Mouse (Mus musculus) liver, adult 2 months (tissue): ENCODE measurements at regions not wholly inside any gene's neighbourhood (a gene's known extent, or its start where the extent isn't known, plus 50 kb on each side); places are given as distances from the start of the nearest gene placed in this dataset.
A peak's percentile ranks its signal among the peaks of the same experiment; 100 is the strongest.

ENCODE experiments used
- DNase-seq: peaks from one replicate; pipeline ENCODE4 v3.0.0-alpha.2; 2011; ENCODE audit warnings: low read depth, low spot score; ENCODE audit errors: extremely low read depth
- H3K27ac ChIP-seq: fragments of 200-500 bp; replicated peaks from 2 replicates; pipeline ENCODE4 v1.5.1; 2012; ENCODE audit warnings: low read depth, mild to moderate bottlenecking, control low read depth, inconsistent platforms, low read length; ENCODE audit not compliant: insufficient read depth
- H3K27me3 ChIP-seq: fragments of 200-500 bp; 2 replicates; pipeline ENCODE4 v1.6.1; 2012; ENCODE audit warnings: mild to moderate bottlenecking, moderate library complexity, low read length, inconsistent platforms; ENCODE audit not compliant: control insufficient read depth, insufficient read depth
- H3K36me3 ChIP-seq: fragments of 200-500 bp; 2 replicates; pipeline ENCODE4 v1.6.1; 2012; ENCODE audit warnings: low read length, inconsistent platforms; ENCODE audit not compliant: control insufficient read depth, insufficient read depth
- H3K4me1 ChIP-seq: fragments of 200-500 bp; 2 replicates; pipeline ENCODE4 v1.6.1; 2011; ENCODE audit warnings: low read length; ENCODE audit not compliant: control insufficient read depth, insufficient read depth
- H3K4me3 ChIP-seq: fragments of 200-500 bp; 2 replicates; pipeline ENCODE4 v1.5.1; 2011; ENCODE audit warnings: low read depth, mild to moderate bottlenecking, control low read depth, low read length, moderate library complexity; ENCODE audit not compliant: insufficient read depth
- H3K79me2 ChIP-seq: fragments of 200-500 bp; 2 replicates; pipeline ENCODE4 v1.6.1; 2012; ENCODE audit warnings: inconsistent platforms, mild to moderate bottlenecking, low read length, moderate library complexity; ENCODE audit not compliant: control insufficient read depth, insufficient read depth
- H3K9ac ChIP-seq: fragments of 200-500 bp; 2 replicates; pipeline ENCODE4 v1.6.1; 2012; ENCODE audit warnings: low read depth, mild to moderate bottlenecking, control low read depth, inconsistent platforms, low read length
- CTCF ChIP-seq: fragments of 200-500 bp; IDR thresholded peaks from 2 replicates; pipeline ENCODE4 v1.5.1; 2011; ENCODE audit warnings: low read depth, low read length, control low read depth
- POLR2A ChIP-seq: fragments of 200-500 bp; IDR thresholded peaks from 2 replicates; pipeline ENCODE4 v1.6.1; 2011; ENCODE audit warnings: low read length, control low read depth; ENCODE audit not compliant: insufficient read depth; ENCODE audit errors: extremely low read depth
- WGBS: fragments of 180-500 bp; shearing (Covaris S2); methylation state at CpG from one replicate; pipeline ENCODE4 v1.1.7; 2018; 5-methylcytosine and 5-hydroxymethylcytosine counted together

- Histone ChIP-seq H3K79me2 (no peaks in the 10 kb centered on the region), H3K27ac (no peak overlapping the region), H3K4me1 (no peaks in the 10 kb centered on the region), H3K9ac (no peak overlapping the region), H3K4me3 (no peak overlapping the region), H3K27me3 (no peaks in the 10 kb centered on the region), H3K36me3 (no peaks in the 10 kb centered on the region)
- DNase-seq = no peak
- TF ChIP-seq POLR2A (no peak), CTCF (no peak)
- 73% methylated on average over 5 of the region's 5 CpGs for WGBS
Observed at GRCm38 (mm10) chr16:50852081-50852480, 261.1 kb upstream of the Ccdc54 start.

GRCm38 (mm10) chr16:50847693-50848092, 256.7 kb upstream of the Ccdc54 start:
- 12% methylated on average over 2 of the region's 2 CpGs for WGBS

GRCm38 (mm10) chr16:50846505-50846904, 255.6 kb upstream of the Ccdc54 start:
- 78% methylated on average over 4 of the region's 4 CpGs for WGBS
- no peak for DNase-seq
- TF ChIP-seq CTCF = no peak
- no peak for TF ChIP-seq POLR2A

More at GRCm38 (mm10) chr16:50847693-50848092, 256.7 kb upstream of the Ccdc54 start:
- no peaks in the 10 kb centered on the region for H3K27me3 ChIP-seq
- H3K27ac ChIP-seq = no peak overlapping the region
- H3K79me2 ChIP-seq = no peaks in the 10 kb centered on the region
- no peak overlapping the region for H3K4me3 ChIP-seq
- no peak overlapping the region for H3K9ac ChIP-seq
- no peaks in the 10 kb centered on the region for H3K36me3 ChIP-seq
- TF ChIP-seq POLR2A = no peak
- no peaks in the 10 kb centered on the region for H3K4me1 ChIP-seq
- peak; percentile 41 for DNase-seq

GRCm38 (mm10) chr16:50841677-50842580, 251.0 kb upstream of the Ccdc54 start:
- no peak for TF ChIP-seq POLR2A
- TF ChIP-seq CTCF = peak; percentile 81
- Histone ChIP-seq H3K27me3 (no peaks in the 10 kb centered on the region), H3K4me3 (no peak overlapping the region), H3K79me2 (no peaks in the 10 kb centered on the region), H3K36me3 (no peaks in the 10 kb centered on the region), H3K4me1 (no peaks in the 10 kb centered on the region), H3K9ac (no peak overlapping the region), H3K27ac (no peak overlapping the region)
- 48% methylated on average over 15 of the region's 15 CpGs for WGBS
- DNase-seq = peak; percentile 52

More at GRCm38 (mm10) chr16:50846505-50846904, 255.6 kb upstream of the Ccdc54 start:
- no peaks in the 10 kb centered on the region for H3K79me2 ChIP-seq
- no peaks in the 10 kb centered on the region for H3K36me3 ChIP-seq
- no peaks in the 10 kb centered on the region for H3K4me1 ChIP-seq
- no peak overlapping the region for H3K9ac ChIP-seq
- no peaks in the 10 kb centered on the region for H3K27me3 ChIP-seq
- H3K27ac ChIP-seq = no peak overlapping the region
- H3K4me3 ChIP-seq = no peak overlapping the region

GRCm38 (mm10) chr16:50841205-50841604, 250.3 kb upstream of the Ccdc54 start:
- no peak overlapping the region for H3K4me3 ChIP-seq
- no peaks in the 10 kb centered on the region for H3K4me1 ChIP-seq
- H3K79me2 ChIP-seq = no peaks in the 10 kb centered on the region
- TF ChIP-seq POLR2A (no peak), CTCF (no peak)
- 67% methylated on average over 10 of the region's 10 CpGs for WGBS
- H3K27me3 ChIP-seq = no peaks in the 10 kb centered on the region
- no peak overlapping the region for H3K27ac ChIP-seq
- no peak for DNase-seq
- no peak overlapping the region for H3K9ac ChIP-seq
- no peaks in the 10 kb centered on the region for H3K36me3 ChIP-seq

GRCm38 (mm10) chr16:50839665-50840064, 248.7 kb upstream of the Ccdc54 start:
- Histone ChIP-seq H3K27ac (no peak overlapping the region), H3K9ac (no peak overlapping the region), H3K27me3 (no peaks in the 10 kb centered on the region), H3K36me3 (no peaks in the 10 kb centered on the region), H3K4me1 (no peaks in the 10 kb centered on the region), H3K79me2 (no peaks in the 10 kb centered on the region), H3K4me3 (no peak overlapping the region)
- no peak for TF ChIP-seq CTCF
- no peak for TF ChIP-seq POLR2A
- 74% methylated on average over 9 of the region's 9 CpGs for WGBS
- no peak for DNase-seq
